Mouse (Mus musculus) layer of hippocampus, adult 2 months (tissue): ENCODE data around the gene Atm. TPM values are rescaled to one million over a fixed set of nuclear protein-coding genes. Genes with fewer than 3 reads are reported as not detected.

ENCODE experiments used
- DNase-seq, 2 experiments: peaks; one replicate each; pipeline ENCODE4 v3.0.0; 2022; ENCODE audit warnings: low spot score in 2 of 2
- H3K27ac ChIP-seq: fragments of 200-600 bp; 2 replicates; pipeline ENCODE4 v1.8.1; 2022
- H3K4me3 ChIP-seq: fragments of 200-600 bp; 2 replicates; pipeline ENCODE4 v1.8.1; 2022; ENCODE audit warnings: mild to moderate bottlenecking
- CTCF ChIP-seq: fragments of 200-600 bp; conservative IDR thresholded peaks from 2 replicates; pipeline ENCODE4 v1.8.1; 2022; ENCODE audit warnings: antibody characterized with exemption, mild to moderate bottlenecking, moderate library complexity
- microRNA-seq, 2 experiments: library from miRNA; unstranded; fragments of <30 nt; microRNA quantifications; one replicate each; pipeline ENCODE4 v1.2.0; 2021
- total RNA-seq, 2 experiments: library from RNA; stranded (reverse); gene quantifications; 2 replicates each; pipeline ENCODE4 v1.2.3; 2021

Gene Atm
- total RNA-seq, 2 experiments from 2014 or later: 18.9 to 20.5 TPM

GRCm38 (mm10) chr9:53404050-53404752, 132.3 kb downstream of the Atm start:
- no peak overlapping the region for H3K4me3 ChIP-seq
- no peak for TF ChIP-seq CTCF
- no peak overlapping the region for H3K27ac ChIP-seq
- no peak for DNase-seq

- peak overlapping the region; percentile 24; the same call in 1 of the 2 replicates for H3K27ac ChIP-seq
- no peak for DNase-seq
- no peak for TF ChIP-seq CTCF
- H3K4me3 ChIP-seq: no peak overlapping the region
Measured at GRCm38 (mm10) chr9:53402991-53403390, 133.5 kb downstream of the Atm start.

- peak within 1 kb of the TSS; percentile 24 for H3K27ac ChIP-seq
Measured at GRCm38 (mm10) chr9:53402291-53402711, 134.2 kb downstream of the Atm start, which contains the start of gene 4930550C14Rik. TSS of gene 4930550C14Rik (plus strand) at chr9:53402325.

GRCm38 (mm10) chr9:53401146-53401545, 135.4 kb downstream of the Atm start:
- no peak for TF ChIP-seq CTCF
- no peak for DNase-seq
- Histone ChIP-seq H3K4me3 (no peak overlapping the region), H3K27ac (no peak overlapping the region)

More at GRCm38 (mm10) chr9:53402291-53402711, 134.2 kb downstream of the Atm start, which contains the start of gene 4930550C14Rik:
- no peak for TF ChIP-seq CTCF
- DNase-seq: no peak
- peak within 1 kb of the TSS; percentile 2 for H3K4me3 ChIP-seq

GRCm38 (mm10) chr9:53400696-53401095, 135.8 kb downstream of the Atm start:
- Histone ChIP-seq H3K4me3 (no peak overlapping the region), H3K27ac (no peak overlapping the region)
- no peak for DNase-seq
- no peak for TF ChIP-seq CTCF

GRCm38 (mm10) chr9:53399537-53399936, 137.0 kb downstream of the Atm start:
- DNase-seq: no peak
- no peak for TF ChIP-seq CTCF
- peak overlapping the region; percentile 51; the same call in 1 of the 2 replicates for H3K27ac ChIP-seq
- no peak overlapping the region for H3K4me3 ChIP-seq

GRCm38 (mm10) chr9:53398388-53398700, 138.2 kb downstream of the Atm start:
- Histone ChIP-seq H3K4me3 (no peak overlapping the region), H3K27ac (no peak overlapping the region)
- peak; percentile 71 for TF ChIP-seq CTCF
- peak in 1 of 2 experiments; percentile 61 for DNase-seq

- no peak for DNase-seq
- TF ChIP-seq CTCF: no peak
- Histone ChIP-seq H3K27ac (no peak overlapping the region), H3K4me3 (no peak overlapping the region)
Measured at GRCm38 (mm10) chr9:53397685-53398387, 138.7 kb downstream of the Atm start.

GRCm38 (mm10) chr9:53390136-53390535, 146.4 kb downstream of the Atm start:
- DNase-seq: no peak
- H3K4me3 ChIP-seq: no peak overlapping the region

More at GRCm38 (mm10) chr9:53390136-53390535, 146.4 kb downstream of the Atm start:
- TF ChIP-seq CTCF: no peak
- H3K27ac ChIP-seq: no peak overlapping the region

Small RNA genes lying within 50 kb of the gene (microRNA-seq; reads per million reads assigned to microRNA genes)
- 0 reads per million in 2 experiments for gene Mir130c

Other genes with a start within 250 kb of the Atm start
- 1 to 10 TPM; 3.7 to 4.0 TPM for gene Exph5, start 235.1 kb downstream of the Atm start, total RNA-seq
- 1 to 10 TPM; 5.5 to 6.1 TPM for gene Kdelc2, start 152.7 kb downstream of the Atm start, total RNA-seq
- gene 4930550C14Rik, start 134.4 kb downstream of the Atm start, total RNA-seq: not detected
- gene Npat, start 307 bp upstream of the Atm start, total RNA-seq: 10 to 100 TPM; 17.1 to 17.9 TPM
- 10 to 100 TPM; 63.2 to 65.6 TPM for gene Acat1, start 73.6 kb upstream of the Atm start, total RNA-seq
- 10 to 100 TPM; 61.4 to 61.5 TPM for gene Cul5, start 133.3 kb upstream of the Atm start, total RNA-seq
- gene Rab39, start 169.5 kb upstream of the Atm start, total RNA-seq: 1 to 10 TPM; 1.9 to 2.2 TPM
- 1 to 10 TPM; 4.7 to 5.0 TPM for gene Slc35f2, start 234.8 kb upstream of the Atm start, total RNA-seq